Mouse (Mus musculus) right cerebral cortex, adult 2 months (tissue): ENCODE results near the gene Stk24.
A peak's percentile ranks its signal among the peaks of the same experiment; 100 is the strongest.

Experiments
- DNase-seq, 2 experiments: peaks; one replicate each; pipeline ENCODE4 v3.0.0; 2021 to 2022; ENCODE audit warnings: low spot score in 2 of 2

Gene Stk24

DNA sequence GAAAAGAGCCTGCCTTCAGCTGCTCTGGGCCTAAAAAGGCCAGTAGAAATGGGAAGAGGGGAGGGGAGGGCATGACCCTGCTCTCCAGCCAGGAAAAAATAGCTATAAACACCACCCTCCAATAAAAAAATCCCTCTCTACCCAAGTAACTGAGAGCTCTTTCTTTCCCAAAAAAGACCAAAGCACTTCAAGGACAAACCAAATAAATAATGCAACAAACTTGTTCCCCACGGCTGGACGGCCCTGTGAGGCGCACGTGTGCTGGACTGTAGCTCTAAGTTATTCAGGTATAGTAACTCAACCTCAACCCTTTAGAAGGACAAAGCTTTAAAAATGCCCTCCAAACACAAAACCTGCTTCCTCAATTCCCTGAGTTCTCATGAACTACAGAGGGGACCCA lies 28.1 kb downstream of the Stk24 start:
- DNase-seq: no peak

DNA sequence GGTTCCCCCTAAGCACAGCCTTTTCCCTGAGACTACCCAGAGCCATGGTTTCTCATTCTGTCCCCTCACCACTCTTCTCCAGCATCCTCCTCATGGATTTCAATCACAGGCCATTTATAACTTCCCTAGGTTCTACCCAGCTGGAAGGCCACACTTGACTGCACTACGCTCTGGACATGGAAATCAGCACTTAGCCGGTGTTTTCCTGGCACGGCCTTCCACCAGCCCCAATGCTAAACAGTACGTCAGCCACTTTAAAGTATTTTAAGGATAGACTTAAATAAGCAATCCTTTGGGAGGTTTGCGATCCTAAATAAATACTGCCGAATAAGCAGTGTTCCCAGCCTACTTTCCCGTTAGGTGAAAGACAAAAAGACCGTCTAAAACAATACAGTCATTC lies 29.8 kb downstream of the Stk24 start:
- DNase-seq: no peak

DNA sequence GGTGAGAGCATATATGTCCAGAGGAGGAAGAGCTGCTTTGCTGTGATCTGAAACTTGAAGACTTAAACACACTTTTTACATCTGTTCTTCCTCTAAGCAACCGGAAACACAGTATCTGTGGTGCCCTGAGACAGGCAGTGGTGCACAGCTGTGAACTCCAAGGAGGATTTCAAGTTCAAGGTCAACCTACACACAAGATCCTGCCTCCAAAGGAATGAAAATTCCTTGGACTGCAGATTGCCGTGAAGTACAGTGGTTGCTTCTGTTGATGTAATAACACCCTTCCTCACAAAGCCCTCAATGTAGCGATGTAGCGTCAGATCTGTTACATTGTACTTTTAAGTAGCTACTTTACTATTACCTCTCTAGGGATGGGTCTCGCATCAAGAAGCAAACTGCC lies 30.5 kb downstream of the Stk24 start:
- DNase-seq: no peak

DNA sequence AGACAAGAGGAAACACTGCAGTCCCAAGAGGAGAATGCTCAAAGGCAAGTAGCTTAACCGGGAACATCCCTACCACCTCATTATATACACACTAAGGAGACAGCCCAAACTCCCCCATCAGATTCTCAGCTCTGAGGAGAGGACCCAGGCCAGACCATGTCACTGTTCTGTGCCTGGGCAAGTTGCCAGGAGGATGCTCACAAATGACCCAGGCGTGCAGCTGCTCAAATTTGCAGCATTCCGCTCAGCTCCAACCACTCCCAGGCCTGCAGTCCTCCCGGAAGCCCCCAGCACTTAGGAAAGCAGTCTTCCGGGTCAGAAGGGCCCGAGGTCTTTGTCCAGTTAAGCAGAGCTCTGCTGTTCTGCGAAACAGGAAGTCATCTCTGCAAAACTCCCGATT lies 31.6 kb downstream of the Stk24 start:
- no peak for DNase-seq

DNA sequence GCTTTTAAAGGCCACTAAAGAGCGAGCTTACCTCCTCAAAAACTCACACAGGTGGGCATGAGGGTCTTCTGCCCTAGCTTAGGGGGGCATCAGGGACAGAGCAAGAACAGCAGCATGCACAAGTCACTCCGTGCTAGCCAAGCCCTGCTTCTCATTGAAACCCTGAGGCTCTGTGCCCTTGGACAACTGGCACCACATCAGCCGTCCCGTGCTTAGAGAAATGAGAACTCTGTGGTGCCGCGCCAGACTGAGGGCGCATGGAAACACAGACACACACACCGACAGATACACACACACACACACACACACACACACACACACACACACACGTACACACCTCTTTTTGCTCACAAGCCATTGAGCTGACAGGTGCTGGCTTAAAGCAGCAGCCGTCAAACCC lies 32.7 kb downstream of the Stk24 start:
- DNase-seq: no peak

DNA sequence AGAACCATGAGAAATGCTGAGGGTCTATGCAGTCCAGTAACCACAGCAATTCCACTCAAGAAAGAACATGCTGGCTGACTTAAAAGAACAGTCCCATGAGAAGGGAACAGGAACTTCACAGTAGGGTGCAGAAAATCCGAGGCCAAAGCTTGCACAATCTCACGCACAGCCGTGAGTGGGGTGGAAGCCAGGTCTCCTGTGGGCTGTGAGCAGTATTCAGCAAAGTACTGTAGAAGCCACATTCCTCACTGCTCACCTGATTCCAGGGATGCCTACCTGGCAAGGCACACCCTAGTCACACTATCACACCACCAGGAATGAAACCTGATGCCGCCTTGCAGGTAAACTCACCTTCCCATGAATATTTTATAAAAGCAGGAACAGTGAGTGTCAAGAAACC lies 33.2 kb downstream of the Stk24 start:
- no peak for DNase-seq

DNA sequence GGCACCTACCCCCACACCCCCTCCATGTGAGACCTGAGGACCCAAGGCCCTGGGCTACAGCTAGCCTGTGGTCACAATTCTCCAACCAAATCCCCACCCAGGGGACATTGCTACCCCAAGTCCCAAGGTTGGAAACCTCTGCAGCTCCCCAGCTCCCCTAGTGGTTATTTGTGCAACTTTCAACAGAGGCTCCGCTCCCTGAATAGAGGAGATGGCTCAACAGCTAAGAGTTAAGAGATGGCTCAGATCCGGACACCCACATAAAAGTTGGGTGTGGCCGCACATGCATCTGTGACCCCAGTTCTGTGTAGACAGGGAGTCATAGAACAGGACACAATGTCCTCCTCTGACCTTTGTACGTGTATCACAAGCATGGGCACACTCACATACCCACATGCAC lies 33.8 kb downstream of the Stk24 start:
- DNase-seq: no peak

DNA sequence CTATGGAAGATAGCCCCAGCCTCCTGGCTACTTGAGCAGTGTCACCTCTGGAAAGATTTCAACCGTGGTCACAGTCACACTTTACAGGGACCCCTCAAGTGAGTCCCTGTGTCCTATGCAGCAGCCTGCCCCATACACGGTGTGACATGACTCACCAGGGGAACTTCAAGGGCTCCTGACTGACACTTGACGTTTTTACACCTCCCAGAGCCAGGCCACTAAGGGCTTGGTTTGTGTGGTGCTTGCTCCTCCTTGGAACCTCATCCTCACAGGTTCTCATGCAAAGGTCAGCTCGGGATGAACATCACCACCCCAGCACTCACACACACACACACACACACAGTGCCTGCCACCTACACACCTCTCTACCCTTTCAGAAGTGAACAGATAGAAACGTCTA lies 34.9 kb downstream of the Stk24 start:
- no peak for DNase-seq

DNA sequence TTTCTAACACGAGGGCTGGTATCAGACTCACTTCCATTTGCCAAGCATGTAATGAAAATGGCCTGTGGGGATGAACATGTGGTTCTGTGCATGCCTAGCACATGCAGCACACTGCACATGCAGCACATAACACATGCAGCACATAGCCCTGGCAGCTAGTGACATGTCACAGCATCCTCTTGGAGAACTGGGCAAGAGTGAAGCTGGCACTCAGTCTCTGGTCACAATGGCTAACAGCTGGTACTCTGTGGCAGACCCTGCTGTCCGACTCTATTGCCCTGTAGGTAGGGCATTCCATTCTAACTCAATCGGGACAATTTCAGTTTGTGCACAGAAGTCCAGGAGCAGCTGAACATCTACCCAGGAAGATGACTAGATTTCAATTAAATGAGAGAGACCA lies 36.9 kb downstream of the Stk24 start:
- no peak for DNase-seq

DNA sequence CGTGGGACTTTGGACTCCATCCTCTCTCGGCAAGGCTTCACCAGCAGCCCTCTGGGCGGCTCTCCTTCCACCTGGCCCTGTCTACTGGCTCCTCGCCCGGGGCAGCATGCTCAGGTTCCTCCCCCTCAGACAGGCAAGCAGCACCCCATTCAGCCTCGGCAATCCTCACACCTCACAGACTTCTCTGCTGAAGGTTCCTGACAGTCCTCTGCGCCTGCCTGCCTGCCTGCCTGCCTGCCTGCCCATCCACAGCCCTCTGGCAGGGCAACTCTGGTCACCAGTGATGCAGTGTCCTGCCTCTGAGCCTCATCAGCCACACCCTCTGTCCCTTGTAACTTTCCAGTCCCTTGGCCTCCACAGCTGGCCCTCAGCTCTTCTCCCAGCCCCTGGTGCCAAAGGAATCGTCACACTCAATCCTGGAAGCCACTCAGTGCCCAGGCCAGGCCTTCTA lies 39.8 kb downstream of the Stk24 start:
- no peak for DNase-seq

DNA sequence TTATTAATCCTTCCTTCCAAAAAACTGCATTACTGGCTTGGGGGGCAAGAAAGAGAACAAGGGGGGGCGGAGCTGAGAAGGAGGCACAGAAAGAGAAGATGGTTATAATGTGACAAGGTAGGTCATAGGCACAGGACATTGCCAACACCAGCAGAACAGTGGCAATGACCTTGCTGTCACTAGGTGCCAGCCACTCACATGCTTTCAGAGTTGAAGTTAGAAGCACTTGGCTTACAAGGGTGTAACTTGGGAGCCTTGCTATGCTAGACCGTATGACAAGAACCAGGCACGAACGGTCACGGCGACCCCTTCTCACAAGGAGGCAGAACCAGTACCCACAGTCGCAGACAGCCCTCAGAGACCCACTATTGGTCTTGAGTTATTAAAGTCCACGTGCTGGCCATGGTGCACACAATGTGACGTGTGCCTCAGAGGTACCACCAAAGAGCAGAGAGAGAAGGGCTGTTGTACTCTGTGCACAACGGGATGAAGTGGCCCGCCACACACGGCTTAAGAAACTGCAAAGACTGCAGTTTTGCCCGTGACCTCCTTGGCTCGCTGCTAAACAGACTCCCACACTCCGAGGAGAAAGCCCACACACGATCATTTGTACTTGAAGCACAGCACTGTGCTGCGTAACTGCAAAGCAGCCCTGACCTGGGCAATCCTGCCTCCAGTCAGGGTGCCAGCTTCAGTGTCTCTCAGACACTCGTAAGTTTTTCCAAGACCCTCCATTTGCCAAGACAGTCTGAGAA lies 40.8 kb downstream of the Stk24 start:
- DNase-seq: no peak

DNA sequence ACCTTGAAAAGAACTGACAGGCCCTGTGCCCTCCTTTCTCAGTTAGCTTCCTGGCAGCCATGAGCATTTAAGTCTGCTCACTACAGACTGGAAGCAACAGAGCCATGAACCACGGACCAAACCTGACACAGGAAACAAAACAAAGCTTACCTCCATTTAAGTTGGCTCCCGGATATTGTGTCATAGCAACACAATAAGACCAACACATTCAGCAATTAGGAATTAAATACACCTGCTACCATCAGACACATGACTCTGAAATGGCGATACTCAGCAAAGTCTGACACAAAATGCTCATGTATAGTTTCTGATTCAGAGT lies 49.8 kb downstream of the Stk24 start:
- DNase-seq: no peak

DNA sequence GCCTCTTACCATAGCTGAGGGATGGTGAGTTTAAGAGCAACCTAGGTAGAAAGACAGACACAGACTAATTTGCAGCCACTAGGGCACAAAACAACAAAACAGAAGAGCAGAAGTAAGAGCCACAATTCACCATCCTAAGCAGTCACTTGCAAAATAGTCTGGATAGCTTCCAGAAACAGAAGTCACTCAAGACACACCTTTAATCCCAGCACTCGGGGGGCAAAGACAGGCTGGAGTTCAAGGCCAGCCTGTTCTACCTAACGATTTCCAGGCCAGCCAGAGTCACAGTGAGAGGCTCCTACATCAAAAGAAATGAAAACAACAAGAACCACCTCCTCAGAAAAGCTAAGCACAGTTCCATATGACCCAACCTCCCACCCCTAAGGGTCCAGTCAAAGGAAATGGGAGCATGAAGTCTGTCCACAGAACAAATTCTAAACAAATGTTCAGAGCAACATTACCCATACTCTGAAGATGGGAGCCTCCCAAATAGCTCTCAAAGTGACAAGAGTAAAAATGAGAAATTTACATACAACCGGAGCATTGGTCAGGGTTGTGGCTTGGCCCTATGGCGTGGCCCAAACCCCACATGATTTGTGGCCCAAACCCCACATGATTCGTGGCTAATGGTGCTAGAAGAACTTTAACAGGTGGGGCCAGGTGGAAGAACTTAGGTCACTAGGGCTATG lies 50.3 kb downstream of the Stk24 start:
- no peak for DNase-seq

DNA sequence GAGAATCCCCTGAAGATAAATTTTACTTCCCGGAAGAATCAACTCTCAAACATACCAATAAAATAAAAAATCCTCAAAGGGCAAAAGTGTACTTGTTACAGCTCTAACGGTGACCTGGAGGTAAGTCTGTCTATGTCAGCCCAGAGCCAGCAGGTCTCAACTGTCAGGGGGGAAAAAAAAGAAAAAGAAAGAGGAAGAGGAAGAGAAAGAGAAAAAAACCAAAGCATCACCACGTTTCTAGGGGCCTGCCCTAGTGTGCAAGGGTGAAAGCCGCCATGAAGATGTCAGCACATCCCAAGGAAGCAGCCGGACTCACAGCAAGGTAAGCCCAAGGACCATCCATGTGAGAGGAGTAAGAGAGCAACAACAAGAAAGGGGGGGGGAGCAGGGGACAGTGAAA lies 50.9 kb downstream of the Stk24 start:
- DNase-seq: no peak

DNA sequence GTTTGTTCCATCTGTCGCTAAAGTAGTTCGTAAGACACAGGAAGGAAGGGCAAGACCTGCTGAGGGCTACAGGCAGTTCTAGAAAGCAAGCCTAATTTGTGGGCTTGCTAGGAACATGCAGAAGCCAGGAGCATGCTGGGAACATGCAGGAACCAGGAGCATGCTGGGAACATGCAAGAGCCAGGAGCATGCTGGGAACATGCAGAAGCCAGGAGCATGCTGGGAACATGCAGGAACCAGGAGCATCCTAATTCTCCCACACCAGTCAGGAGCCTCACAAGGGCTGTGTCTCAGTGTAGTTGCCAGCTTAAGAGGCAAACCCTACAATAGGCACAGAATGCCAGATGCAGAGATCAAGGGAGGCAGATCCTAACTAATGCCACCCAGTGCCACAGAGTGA lies 53.4 kb downstream of the Stk24 start:
- no peak for DNase-seq

DNA sequence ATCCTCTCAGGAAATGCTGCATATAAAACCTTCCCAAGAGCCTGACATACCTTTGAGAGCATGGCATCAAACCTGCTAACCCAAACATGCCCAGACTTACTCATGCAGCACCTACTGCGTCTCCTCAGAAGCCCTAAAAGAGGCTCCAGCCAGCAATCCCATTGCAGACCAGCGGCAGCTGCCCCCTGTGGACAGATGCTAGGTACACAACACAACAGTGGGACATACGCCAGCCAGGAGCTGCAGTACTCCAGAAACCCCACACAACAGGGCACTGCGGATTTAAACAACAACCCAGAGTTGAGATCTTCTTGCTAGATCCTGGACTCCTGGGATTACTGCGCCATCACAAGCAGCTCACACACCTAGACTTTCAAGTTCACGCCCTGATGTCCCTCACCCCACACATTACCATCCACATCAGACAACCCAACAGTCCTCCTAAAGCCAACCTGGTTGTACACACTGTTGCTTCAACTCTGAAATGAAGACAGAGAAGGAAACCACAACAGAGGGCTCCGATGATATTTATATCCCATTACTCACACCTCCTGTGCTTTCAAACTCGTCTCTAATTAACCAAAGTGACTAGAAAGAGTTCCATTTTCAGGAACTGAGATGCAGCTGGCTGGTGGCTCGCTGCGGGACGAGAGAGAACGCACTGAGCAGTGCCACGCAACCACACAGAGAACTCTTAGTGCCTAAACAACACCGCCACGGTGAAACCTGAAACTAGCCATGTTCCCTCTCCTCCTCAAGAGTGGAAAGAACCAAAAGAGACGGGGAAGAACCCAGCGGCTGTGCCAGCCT lies 55.1 kb downstream of the Stk24 start:
- DNase-seq: peak; percentile 46 to 47

DNA sequence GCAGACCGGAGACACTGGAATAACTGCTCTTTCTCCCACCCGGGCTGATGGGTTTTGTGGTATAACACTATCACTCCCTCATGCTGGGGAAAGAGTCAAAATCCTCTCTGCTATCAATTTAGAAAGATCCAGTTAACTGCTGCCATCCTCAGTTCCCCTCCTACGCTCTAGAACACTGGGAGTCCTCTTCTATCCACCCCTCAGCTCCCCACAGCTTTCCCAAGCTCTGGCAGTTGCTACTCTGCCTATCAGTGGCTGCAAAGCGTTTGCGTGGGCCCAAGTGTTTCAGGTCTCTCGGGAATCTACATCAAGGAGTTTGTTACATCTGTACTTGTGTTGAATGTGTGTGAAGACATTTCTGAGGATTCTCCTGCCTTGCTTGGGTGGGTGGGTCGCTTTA lies 57.2 kb downstream of the Stk24 start:
- peak; percentile 75 to 81 for DNase-seq

DNA sequence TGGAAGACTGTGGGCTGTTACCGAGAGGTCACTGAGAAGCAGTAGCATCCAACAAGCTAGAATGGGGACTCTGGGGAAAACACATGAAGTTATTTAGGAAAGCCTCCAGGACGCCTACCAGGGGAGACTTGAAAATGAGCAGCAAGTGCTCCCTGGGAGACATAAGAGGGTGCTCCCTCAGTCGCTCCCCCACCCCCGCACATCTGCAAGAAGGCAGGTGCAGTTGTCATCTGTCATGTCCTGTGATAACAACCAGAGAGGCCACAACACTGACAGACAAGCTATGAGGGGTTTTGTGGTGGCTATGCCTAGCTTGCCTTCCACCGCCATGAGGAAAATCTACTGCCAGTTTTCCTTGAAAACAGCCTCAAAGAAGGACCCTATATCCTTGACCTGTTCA lies 57.7 kb downstream of the Stk24 start:
- no peak for DNase-seq

DNA sequence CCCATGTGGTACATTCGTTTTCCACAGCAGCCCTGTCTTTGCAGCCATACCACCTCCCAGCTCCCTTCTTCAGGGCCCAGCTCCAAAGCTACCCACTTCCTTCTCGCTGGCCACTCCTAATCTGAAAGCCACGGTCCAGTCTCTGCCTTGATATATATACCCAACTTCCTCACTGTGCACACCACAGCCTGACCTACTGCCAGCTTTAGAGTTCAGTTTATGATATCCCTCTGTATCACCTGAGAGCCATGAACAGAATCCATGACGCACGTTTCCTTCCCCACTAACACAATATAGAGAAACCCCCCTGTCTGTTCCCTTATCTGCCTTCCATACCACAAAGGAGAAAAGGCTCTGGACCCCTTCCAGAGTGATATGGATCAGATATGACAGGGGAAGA lies 61.4 kb downstream of the Stk24 start:
- no peak for DNase-seq

DNA sequence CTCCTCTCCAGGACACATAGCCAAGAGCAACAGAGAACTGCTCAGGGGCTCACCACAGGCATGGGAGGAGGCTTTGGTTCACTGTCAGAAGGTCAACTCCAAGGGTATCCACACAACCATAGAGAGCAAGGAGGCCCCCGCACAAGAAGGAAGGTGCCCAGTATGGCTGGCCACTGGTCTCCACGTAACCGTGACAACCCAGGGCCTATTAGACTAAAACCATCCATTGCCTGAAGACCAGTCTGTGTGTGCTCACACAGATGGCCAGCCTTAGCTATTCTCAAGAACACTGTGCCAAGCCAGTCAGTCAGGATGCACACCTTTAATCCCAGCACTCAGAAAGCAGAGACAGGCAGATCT lies 62.5 kb downstream of the Stk24 start:
- DNase-seq: no peak

DNA sequence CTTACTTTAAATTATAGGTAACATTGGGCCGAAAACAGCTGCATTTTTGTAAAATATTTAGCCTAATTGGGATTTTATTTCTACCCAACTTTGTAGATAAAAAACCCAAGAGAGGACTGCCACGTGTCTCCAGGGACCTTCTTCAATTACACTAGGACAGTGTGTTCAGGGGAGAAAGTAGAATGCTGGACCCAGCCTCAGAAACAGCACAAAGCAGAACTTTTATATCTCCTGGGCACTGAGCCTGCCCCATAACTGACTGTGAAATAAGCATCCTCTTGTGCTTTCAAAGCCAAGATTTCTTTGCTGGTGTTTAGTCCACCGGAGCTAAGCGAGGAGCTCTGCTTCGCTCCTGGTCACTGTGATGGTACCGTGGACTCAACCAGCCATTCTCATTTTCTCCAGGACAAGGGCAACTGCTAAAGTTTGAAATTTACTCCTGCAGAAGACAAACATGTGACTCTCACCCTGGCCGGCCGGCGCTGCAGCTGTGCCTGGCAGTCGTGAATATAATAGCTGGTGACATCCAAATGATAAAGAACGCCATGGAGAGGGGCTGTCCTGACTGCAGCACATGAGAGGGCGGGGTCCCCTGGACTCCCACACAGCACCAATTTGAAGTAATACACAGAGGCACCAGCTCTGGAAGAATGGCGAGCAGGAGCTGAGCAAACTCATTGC lies 63.0 kb downstream of the Stk24 start:
- no peak for DNase-seq

DNA sequence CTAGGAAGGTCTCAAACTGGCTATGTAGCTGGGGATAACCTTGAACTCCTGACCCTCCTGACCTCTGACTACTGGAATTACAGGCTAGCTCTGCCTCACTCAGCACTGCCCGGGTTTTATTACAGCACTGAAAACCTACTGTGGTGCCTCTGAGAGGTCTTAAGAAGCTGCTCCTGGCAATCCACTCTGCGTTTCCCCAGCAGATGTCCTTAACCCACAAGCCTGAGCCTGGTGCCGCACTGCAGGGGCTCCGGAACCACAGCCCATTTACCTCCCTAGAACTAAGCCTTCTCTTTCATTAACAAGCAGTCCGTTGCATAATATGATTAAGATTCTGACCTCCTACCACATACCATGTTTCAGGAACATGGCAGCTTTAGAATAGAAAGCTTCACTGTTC lies 63.7 kb downstream of the Stk24 start:
- DNase-seq: no peak

DNA sequence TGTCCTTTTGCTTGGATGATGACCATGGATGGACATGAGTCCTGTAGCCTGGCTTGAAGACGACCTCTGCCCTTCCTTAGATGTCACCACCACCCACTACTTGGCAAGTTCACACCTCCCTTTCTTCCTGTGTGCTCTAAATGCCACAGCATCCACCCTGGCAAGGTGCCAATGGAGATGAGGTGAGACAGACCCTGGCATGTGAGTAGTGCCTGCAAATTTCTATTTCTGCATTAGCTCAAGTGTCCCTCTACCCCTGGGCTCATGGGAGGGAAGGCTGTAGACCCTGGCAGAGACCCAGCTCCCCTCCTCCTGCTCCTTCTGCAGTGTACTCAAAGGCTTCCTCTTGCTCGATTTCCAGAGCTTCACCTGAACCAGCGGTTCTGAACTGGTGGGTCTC lies 64.9 kb downstream of the Stk24 start:
- DNase-seq: no peak
